Mouse (Mus musculus) left cerebral cortex, adult 9 months (tissue): ENCODE data around the gene Fbxo11.

Experiments used
- DNase-seq, 2 experiments: peaks; one replicate each; pipeline ENCODE4 v3.0.0; 2022; ENCODE audit warnings: low spot score in 2 of 2

Gene Fbxo11

GRCm38 (mm10) chr17:88065031-88065800, at the start of gene Fbxo11:
Fbxo11 (minus strand) TSS chr17:88065291.
- peak in 1 of 2 experiments; percentile 26 for DNase-seq

DNA sequence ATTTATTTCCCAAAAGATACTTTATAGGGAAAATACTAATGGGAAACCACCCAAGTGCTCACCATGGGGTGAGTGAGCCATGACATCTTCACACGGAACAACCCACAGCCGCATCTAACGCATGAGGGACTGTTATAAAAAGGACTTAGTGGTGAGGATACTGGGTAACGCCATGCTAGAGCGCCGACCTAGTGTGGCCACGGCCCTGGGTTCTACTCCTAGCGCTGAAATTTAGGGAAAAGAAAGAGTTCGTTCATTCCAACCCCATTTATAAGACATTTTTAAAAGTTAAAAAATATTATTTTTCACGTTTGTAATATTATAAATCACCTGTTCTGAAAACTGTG, 48.8 kb upstream of the Fbxo11 start:
- DNase-seq = no peak

- no peak for DNase-seq
These were observed 48.2 kb upstream of the Fbxo11 start for GRCm38 (mm10) chr17:88113015-88113882.

- no peak for DNase-seq
These were observed 47.0 kb upstream of the Fbxo11 start for GRCm38 (mm10) chr17:88111865-88112645.

DNA sequence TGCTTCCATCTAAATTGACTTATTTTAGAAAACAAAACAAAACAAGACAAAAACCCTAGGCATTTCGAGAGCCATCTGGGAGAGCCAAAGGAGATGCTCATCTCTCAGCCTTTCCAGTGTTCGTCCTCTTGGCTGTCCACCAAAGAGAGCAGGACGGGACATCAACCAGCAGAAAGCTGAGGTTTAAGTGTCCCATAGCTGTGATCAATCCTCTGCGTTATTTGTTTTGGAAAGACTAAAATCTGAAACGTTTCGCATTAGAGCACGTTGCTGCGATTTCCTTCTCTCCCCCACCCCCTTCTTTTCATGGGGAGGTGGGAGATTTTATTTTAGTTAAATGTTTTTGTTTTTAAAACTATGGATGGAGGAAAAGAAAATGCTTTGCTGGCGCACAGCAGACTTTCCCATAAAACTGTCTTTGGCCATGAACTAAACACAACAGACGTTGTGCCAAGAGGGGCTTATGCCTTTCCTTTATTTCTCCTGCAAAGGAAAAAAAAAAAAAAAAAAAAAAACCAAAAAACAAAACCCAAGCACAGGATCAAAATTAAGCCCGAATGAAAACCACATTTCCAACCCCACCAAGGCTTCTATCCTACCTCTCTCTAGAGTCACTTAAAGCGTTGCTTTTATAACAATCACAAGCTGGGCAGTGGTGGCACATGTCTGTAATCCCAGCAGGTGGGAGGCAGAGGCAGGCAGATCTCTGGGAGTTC, 46.1 kb upstream of the Fbxo11 start:
- DNase-seq = no peak

GRCm38 (mm10) chr17:88107708-88108107, 42.6 kb upstream of the Fbxo11 start:
- no peak for DNase-seq

DNA sequence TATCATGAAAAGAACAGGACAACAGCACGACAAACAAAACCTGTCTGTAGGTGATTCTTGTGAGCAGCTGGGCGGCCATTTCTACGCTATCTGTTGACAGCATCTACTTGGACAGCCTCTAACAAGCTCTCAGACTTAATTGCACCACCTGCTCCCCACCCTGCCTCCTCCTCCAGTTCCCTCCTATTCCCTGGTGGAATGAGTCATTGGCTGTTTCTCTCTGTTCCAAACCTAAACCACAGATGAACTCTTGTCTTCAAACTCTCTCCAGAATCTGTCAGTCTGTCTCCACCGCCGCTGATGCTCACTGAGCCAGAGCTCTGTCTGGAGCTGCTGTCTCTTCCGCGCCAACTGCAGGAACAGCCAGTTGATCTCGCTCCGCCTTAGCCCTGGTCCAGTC, 41.3 kb upstream of the Fbxo11 start:
- DNase-seq = peak; percentile 2 to 31

- DNase-seq = no peak
These were observed 37.5 kb upstream of the Fbxo11 start for GRCm38 (mm10) chr17:88102597-88102996.

DNA sequence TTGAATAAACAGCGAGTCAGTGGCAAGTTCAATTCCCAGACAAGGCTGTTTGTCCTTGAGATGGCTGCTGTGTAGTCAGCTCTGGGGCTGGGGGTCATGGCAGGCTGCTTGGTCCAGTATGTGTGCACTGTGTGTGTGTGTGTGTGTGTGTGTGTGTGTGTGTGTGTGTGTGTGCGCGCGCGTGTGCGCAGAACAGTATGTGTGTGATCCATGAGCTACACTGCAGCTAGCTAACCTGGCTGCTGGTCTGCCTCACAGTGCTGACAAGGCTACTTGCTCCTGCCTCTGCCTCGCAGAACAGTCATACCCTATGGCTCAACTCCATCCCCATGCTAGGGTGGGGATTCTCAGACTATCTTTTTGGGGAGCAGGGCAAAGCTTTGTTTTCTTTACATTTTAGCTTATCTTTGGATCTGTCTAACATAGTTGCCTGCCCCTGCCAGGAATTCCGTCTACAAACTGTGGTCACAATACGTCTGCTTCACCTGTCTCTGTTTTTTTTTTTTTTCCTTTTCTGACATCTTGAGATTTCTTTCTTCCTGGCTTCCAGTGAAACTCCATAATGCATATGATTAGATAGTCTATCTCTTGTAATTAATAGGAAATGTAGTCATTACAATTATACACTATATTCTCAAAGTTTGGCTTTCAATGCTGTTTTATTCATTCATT, 33.2 kb upstream of the Fbxo11 start:
- DNase-seq = no peak

- DNase-seq = no peak
These were observed 32.5 kb upstream of the Fbxo11 start for GRCm38 (mm10) chr17:88097543-88097942.

- DNase-seq = no peak
These were observed 31.8 kb upstream of the Fbxo11 start for GRCm38 (mm10) chr17:88096809-88097399.

DNA sequence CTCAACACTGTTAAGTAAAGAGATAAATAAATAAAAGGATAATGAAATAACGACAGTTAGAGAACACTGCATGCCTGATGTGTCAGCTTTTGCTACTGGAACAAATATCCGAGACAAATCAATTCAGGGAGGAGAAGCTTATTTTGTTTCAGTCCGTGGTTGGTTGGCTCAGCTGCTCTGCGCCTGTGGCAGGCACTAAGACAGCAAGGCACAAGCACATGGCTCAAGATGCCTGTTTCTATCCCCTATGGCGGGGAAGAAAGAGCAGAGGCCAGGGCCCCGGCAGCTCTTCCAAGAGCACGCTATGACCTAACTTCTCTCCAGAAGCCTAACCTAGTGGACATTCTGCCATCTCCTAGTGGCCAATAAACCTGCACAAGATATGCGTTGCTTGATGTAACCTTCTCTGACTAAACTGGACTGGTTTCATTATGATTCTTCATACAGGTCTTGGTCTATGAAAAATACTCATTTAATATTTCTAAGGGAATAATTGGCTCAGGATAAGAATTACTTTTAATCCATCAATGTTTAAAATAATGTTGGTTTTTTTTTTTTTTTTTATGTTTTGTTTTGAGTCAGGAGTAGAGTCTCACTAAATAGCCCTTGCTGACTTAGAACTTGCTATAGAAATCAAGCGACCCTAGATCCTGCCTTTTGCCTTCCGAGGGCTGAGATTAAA, 30.6 kb upstream of the Fbxo11 start:
- no peak for DNase-seq

DNA sequence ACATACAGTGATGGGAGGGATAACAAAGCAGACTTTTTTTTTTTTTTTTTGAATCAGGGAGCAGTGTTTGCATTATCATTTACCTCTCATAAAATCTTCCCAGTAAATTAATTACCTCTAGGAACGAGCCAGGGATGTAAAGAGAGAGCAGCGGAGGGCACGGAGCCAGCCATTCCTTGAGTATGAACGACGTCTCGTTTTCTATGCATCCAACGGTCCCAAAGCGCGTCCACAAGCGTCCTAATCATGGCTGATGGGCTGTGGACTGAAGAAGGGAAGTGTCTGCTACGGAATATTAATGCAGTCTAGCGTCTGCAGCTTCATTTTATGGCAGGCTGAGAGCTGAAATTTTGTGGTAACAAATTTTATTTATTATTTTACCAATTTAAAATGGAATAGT, 29.2 kb upstream of the Fbxo11 start:
- no peak for DNase-seq

- no peak for DNase-seq
These were observed 28.7 kb upstream of the Fbxo11 start for GRCm38 (mm10) chr17:88093798-88094197.

DNA sequence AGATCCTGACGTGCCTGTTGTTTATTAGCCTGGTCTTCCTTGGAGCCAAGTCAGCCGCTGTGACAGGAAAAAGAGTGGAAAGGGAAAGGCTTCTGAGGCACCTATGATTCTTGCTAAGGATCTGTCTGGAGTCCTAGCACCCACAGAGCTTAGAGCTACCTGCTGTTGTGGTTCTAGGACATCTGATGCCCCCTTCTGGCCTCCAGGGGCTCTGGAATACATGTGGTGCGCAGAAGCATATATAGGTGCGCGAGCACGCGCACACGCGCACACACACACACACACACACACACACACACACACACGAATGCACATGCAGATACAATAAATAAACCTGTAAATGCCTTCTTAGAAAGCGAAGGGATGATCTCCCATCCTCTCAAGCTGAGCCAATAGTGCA, 20.9 kb upstream of the Fbxo11 start:
- DNase-seq = no peak

DNA sequence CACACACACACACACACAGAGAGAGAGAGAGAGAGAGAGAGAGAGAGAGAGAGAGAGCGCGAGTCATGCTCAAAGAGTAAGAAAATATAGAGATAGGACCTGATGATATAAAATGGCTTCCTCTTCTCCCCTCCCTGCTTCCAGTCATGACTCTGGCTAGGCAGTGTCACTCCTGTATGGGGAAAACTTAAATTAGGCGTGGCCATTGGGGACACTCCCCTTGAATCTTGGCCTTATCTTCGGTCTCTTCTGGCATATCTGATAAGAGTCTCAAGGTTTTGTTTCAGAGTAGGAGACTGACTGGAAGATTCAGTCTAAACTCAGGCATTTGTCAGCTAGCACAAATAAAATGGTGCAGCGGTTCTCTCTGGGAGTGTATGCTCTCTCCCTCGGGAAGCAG, 16.4 kb upstream of the Fbxo11 start:
- DNase-seq = no peak

DNA sequence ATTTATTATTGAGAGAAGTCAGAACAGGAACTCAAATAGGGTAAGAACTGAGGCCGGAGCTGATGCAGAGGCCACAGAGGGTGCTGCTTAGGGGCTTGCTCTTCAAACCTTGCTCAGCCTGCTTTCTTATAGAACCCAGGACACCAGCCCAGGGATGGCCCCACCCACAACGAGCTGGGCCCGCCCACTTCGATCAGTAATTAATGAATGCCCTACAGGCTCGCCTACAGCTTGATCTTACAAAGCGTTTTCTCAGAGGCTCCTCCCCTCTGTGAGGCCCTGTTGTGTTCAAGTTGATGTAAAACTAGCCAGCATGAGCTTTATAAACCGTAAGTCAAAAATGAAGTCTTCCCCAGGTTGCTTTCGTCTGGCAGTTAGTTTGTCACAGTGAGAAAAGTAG, 14.7 kb upstream of the Fbxo11 start:
- DNase-seq = no peak

- DNase-seq = no peak
These were observed 7.0 kb upstream of the Fbxo11 start for GRCm38 (mm10) chr17:88072047-88072446.

DNA sequence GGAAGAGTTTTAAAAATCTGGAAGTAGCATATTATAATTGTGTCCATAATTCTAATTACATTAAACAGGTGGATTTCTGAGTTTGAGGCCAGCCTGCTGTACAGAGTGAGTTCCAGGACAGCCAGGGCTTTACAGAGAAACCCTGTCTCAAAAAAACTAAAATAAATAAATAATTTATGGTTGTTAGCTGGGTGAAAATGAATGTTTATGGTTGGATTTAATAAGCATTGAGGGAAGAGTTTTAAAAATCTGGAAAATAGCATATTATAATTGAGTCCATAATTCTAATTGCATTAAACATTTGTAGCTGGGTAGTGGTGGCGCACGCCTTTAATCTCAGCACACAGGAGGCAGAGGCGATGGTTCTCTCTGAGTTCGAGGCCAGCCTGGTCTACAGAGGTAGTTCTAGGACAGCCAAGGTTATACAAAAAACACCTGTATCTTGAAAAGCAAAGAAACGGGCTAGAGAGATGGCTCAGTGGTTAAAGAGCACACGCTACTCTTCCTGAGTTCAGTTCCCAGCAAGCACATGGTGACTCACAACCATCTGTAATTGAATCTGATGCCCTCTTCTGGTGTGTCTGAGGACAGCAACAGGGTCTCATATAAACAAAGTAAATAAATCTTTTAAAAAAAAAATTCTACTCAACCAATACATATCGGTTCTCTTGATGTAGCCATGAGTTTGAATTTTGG, 3.1 kb upstream of the Fbxo11 start:
- no peak for DNase-seq
